Mouse (Mus musculus): ENCODE data around the gene Fbxl15. TPM values are rescaled to one million over a fixed set of nuclear protein-coding genes. Genes with fewer than 3 reads are reported as not detected.

Gene Fbxl15
- 20.0 and 25.5 TPM in 2 replicates for polyA plus RNA-seq (2014; fragmentation: Nextera tagmentation; extraction: Ambion mirVana)

DNA sequence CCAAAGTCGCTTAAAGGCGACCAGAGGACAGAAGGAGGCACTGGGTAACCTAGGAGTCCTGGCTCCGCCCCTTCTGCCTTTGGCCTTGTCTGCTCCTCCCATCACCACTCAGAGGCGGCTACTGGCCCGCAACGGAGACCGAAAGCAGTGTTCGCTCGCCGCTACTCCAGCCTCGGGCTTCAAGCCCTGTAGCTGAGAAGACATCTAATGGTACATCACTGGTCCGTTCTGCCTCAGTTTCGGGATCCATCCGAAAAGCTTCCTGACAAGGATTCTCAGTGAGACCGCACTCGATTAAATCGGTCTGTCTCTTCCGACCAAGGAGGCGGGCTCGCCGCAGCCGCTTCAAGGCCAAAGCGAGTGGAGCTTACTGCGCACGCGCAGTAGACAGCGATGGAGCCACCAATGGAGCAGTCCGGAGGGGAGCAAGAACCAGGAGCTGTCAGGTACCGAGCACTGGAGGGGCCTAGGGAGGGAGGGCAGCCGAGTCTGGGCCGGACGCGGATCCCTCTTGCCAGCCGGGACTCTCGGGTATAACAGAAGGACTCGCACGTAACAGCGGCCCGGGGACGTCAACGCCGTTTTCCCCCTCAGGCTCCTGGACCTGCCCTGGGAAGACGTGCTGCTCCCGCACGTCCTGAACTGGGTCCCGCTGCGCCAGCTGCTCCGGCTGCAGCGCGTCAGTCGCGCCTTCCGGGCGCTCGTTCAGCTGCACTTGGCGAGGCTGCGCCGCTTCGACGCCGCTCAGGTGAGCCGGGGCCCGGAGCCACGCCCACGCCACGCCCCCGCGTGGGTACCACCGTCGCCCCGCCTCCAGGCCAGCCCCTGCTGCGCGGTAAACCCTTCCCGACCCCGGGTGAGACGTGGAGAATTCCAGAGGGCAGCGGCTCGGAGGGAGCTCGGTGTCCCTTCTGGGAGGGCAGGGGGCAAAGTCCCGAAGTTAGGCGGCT is at the start of gene Fbxl15:
Fbxl15 (plus strand) TSS at position 104 of the 950 bp plus-strand sequence.
- ATAC-seq (ENCODE audit: low FRiP score): peak; percentile 86
- Histone ChIP-seq H3K4me1 (ENCODE audit: control insufficient read depth, insufficient read depth, low read length) (peaks cover 33% of the 10 kb centered on the region), H3K4me2 (peak within 1 kb of the TSS; percentile 100), H3K27me3 (ENCODE audit: control insufficient read depth, insufficient read depth, low read length) (peaks cover 15% of the 10 kb centered on the region), H3K4me3 (ENCODE audit: low read depth, low read length) (peak within 1 kb of the TSS; percentile 65), H3K36me3 (ENCODE audit: control insufficient read depth, insufficient read depth, low read length) (no peaks in the 10 kb centered on the region), H3K27ac (ENCODE audit: low read depth, low read length) (peak within 1 kb of the TSS; percentile 89), H3K9me3 (ENCODE audit: control insufficient read depth, low read length) (no peaks in the 10 kb centered on the region), H3K9ac (ENCODE audit: low read length) (peak within 1 kb of the TSS; percentile 80)
- DNase-seq (ENCODE audit: low spot score, missing footprints): peak; percentile 99
- WGBS: under 1% methylated on average over 80 of the region's 81 CpGs

DNA sequence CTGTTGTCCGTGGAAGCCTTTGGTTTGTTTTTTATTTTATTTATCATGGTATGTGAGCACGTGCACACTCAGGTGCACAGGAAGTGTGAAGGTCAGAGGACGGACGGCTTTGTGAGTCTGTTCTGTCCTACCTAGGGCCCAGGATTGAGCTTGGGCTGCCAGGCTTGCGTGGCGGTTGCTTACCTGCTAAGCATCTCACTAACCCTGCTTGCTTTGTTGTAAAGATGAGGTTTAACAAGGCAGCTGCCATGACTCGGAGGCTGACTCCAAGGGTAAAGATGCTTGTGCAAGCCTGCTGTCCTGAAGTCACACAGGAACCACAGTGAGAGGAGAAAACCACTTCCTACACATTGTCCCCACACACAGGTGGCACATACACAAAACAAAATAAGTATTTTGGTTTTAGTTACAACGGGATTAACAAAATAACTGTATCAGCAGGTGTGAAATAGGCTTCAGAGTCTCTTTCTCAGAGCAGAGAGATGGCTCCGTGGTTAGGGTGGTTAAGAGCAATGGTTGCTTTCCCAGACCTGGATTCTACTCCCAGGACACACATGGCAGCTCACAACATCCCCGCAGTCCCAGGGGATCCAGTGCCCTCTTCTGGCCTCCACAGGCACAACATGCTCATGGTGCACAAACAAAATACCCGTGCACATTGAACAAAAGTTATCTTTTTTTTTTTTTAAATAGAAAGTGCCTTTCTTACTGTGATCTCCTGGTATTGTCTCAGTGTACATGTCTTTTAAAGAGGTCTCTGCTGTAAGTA is 45.7 kb upstream of the Fbxl15 start:
- DNase-seq (ENCODE audit: low spot score, missing footprints) (no peak), ATAC-seq (ENCODE audit: low FRiP score) (no peak)
- no peak overlapping the region for H3K4me2 ChIP-seq
- H3K4me3 ChIP-seq (ENCODE audit: low read depth, low read length): no peak overlapping the region
- peaks cover 24% of the 10 kb centered on the region for H3K36me3 ChIP-seq (ENCODE audit: control insufficient read depth, insufficient read depth, low read length)
- no peaks in the 10 kb centered on the region for H3K27me3 ChIP-seq (ENCODE audit: control insufficient read depth, insufficient read depth, low read length)
- no peak overlapping the region for H3K27ac ChIP-seq (ENCODE audit: low read depth, low read length)
- no peak overlapping the region for H3K9ac ChIP-seq (ENCODE audit: low read length)
- H3K4me1 ChIP-seq (ENCODE audit: control insufficient read depth, insufficient read depth, low read length): no peaks in the 10 kb centered on the region
- WGBS: 93% methylated on average over 11 of the region's 11 CpGs
- no peaks in the 10 kb centered on the region for H3K9me3 ChIP-seq (ENCODE audit: control insufficient read depth, low read length)

DNA sequence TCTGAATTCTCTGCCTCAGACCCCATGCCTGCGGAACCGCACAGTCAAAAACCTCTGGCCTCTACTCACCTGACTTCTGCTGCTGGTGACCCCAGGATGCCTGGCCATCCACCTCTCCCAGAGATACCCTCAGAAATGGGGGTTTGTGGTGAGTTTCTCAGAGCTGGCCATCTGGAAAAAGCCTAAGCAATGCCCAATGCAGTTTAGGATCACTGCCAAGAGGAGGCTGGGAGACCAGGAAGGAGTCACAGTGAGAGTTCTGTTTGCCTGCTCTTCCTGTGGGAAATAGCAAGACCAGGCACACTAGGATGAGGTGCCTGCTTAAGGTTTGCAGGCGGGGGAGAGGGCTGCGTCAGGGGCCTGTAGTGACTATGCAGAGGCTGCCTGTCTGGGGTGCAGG is 43.3 kb upstream of the Fbxl15 start:
- H3K4me3 ChIP-seq (ENCODE audit: low read depth, low read length): no peak overlapping the region
- H3K27me3 ChIP-seq (ENCODE audit: control insufficient read depth, insufficient read depth, low read length): no peaks in the 10 kb centered on the region
- no peak overlapping the region for H3K27ac ChIP-seq (ENCODE audit: low read depth, low read length)
- H3K36me3 ChIP-seq (ENCODE audit: control insufficient read depth, insufficient read depth, low read length): peaks cover 19% of the 10 kb centered on the region
- DNase-seq (ENCODE audit: low spot score, missing footprints) (no peak), ATAC-seq (ENCODE audit: low FRiP score) (no peak)
- H3K9ac ChIP-seq (ENCODE audit: low read length): no peak overlapping the region
- no peaks in the 10 kb centered on the region for H3K4me1 ChIP-seq (ENCODE audit: control insufficient read depth, insufficient read depth, low read length)
- no peaks in the 10 kb centered on the region for H3K9me3 ChIP-seq (ENCODE audit: control insufficient read depth, low read length)
- 94% methylated on average over 4 of the region's 4 CpGs for WGBS
- H3K4me2 ChIP-seq: no peak overlapping the region

DNA sequence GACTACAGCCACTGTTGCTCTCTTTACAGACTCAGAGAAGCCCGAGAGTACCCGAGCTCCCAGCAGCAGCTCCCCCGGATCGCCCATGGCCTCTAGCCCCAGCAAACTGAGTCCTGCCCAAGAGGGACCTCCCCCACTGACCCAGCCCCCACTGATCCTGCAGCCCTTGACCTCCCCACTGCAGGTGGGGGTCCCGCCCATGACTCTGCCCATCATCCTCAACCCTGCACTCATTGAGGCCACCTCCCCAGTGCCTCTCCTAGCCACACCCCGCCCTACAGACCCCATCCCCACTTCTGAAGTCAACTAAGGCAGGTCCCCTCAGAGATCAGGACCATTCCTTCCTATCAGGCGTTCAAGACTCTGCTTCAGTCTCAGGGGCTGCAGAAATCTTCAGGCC is 42.4 kb upstream of the Fbxl15 start:
- WGBS: 88% methylated on average over 7 of the region's 7 CpGs
- no peak overlapping the region for H3K4me2 ChIP-seq

DNA sequence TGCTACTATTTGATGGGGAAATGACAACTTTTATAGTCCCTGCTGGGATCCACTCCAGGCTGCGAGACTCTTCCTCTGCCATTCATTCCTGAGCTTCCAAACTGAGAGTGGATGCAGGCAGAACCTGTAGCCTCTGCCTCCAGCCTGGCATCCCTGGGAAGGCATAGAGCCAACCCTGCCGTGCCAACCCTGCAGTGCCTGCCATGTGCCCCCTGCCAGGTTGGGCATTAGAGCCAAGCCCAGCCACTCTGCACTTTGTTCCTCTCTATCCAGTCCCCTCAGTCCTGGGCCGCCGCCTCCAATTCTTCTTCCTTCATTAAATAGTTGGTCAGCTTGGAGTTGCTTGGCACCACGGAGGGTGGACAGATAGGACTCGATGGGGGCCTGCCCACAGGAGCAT is 41.9 kb upstream of the Fbxl15 start:
- Histone ChIP-seq H3K9ac (ENCODE audit: low read length) (no peak overlapping the region), H3K27ac (ENCODE audit: low read depth, low read length) (no peak overlapping the region), H3K4me2 (no peak overlapping the region), H3K4me3 (ENCODE audit: low read depth, low read length) (no peak overlapping the region), H3K36me3 (ENCODE audit: control insufficient read depth, insufficient read depth, low read length) (peaks cover 19% of the 10 kb centered on the region), H3K9me3 (ENCODE audit: control insufficient read depth, low read length) (no peaks in the 10 kb centered on the region), H3K27me3 (ENCODE audit: control insufficient read depth, insufficient read depth, low read length) (no peaks in the 10 kb centered on the region), H3K4me1 (ENCODE audit: control insufficient read depth, insufficient read depth, low read length) (no peaks in the 10 kb centered on the region)
- WGBS: 96% methylated on average over 6 of the region's 6 CpGs
- DNase-seq (ENCODE audit: low spot score, missing footprints): no peak
- ATAC-seq (ENCODE audit: low FRiP score): no peak

More for the DNA sequence above, 42.4 kb upstream of the Fbxl15 start:
- ATAC-seq (ENCODE audit: low FRiP score): no peak
- Histone ChIP-seq H3K9ac (ENCODE audit: low read length) (no peak overlapping the region), H3K27ac (ENCODE audit: low read depth, low read length) (no peak overlapping the region), H3K27me3 (ENCODE audit: control insufficient read depth, insufficient read depth, low read length) (no peaks in the 10 kb centered on the region), H3K4me1 (ENCODE audit: control insufficient read depth, insufficient read depth, low read length) (no peaks in the 10 kb centered on the region), H3K9me3 (ENCODE audit: control insufficient read depth, low read length) (no peaks in the 10 kb centered on the region), H3K4me3 (ENCODE audit: low read depth, low read length) (no peak overlapping the region), H3K36me3 (ENCODE audit: control insufficient read depth, insufficient read depth, low read length) (peaks cover 19% of the 10 kb centered on the region)
- DNase-seq (ENCODE audit: low spot score, missing footprints): no peak

DNA sequence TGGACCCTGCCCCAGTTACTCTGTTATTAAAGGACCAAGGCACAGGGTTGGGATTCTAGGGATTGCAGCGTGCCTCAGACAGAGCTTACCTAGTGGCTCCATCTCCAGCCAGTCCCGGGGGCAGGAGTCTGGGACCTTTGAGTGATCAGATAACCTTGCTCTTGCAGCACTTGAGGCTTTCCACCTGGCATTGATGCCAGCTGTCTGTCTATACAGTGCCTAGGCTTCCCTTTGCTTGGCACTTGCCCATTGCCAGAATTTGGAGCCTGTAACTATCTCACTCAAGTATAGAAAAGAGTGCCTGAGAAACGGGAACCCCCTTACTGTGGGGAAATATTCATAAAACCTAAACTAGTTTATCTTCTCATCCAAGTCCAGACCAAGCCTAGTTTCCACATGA is 41.1 kb upstream of the Fbxl15 start:
- Histone ChIP-seq H3K9me3 (ENCODE audit: control insufficient read depth, low read length) (no peaks in the 10 kb centered on the region), H3K36me3 (ENCODE audit: control insufficient read depth, insufficient read depth, low read length) (peaks cover 19% of the 10 kb centered on the region), H3K4me1 (ENCODE audit: control insufficient read depth, insufficient read depth, low read length) (no peaks in the 10 kb centered on the region), H3K27me3 (ENCODE audit: control insufficient read depth, insufficient read depth, low read length) (no peaks in the 10 kb centered on the region), H3K4me3 (ENCODE audit: low read depth, low read length) (no peak overlapping the region), H3K4me2 (no peak overlapping the region), H3K27ac (ENCODE audit: low read depth, low read length) (no peak overlapping the region), H3K9ac (ENCODE audit: low read length) (no peak overlapping the region)
- no peak for ATAC-seq (ENCODE audit: low FRiP score)
- DNase-seq (ENCODE audit: low spot score, missing footprints): no peak
- WGBS: 87% methylated on average over 3 of the region's 3 CpGs

DNA sequence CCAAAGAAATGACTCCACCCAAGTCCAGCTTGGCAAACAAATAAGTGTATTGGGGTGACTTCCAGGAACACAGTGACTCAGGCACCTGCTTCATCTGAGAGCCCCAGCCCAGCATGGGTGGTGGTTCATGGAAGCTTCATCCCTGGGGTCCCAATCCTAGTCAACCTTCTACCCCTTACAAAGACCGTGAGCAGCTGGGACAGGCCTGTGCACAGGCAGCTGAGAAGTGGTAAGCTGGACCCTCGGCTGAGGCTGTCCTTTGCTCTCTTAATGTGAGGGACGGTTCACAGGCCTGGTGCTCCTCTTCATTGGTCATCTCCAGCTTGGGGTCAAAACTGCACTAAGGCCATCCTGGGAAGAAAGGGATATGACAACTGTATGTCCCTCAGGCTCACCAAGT is 40.4 kb upstream of the Fbxl15 start:
- H3K4me3 ChIP-seq (ENCODE audit: low read depth, low read length): no peak overlapping the region
- H3K4me2 ChIP-seq: no peak overlapping the region
- 81% methylated on average over 3 of the region's 3 CpGs for WGBS
- no peaks in the 10 kb centered on the region for H3K27me3 ChIP-seq (ENCODE audit: control insufficient read depth, insufficient read depth, low read length)
- ATAC-seq (ENCODE audit: low FRiP score) (no peak), DNase-seq (ENCODE audit: low spot score, missing footprints) (no peak)
- H3K4me1 ChIP-seq (ENCODE audit: control insufficient read depth, insufficient read depth, low read length): no peaks in the 10 kb centered on the region
- H3K27ac ChIP-seq (ENCODE audit: low read depth, low read length): no peak overlapping the region
- H3K9me3 ChIP-seq (ENCODE audit: control insufficient read depth, low read length): no peaks in the 10 kb centered on the region
- H3K9ac ChIP-seq (ENCODE audit: low read length): no peak overlapping the region
- H3K36me3 ChIP-seq (ENCODE audit: control insufficient read depth, insufficient read depth, low read length): peaks cover 14% of the 10 kb centered on the region

DNA sequence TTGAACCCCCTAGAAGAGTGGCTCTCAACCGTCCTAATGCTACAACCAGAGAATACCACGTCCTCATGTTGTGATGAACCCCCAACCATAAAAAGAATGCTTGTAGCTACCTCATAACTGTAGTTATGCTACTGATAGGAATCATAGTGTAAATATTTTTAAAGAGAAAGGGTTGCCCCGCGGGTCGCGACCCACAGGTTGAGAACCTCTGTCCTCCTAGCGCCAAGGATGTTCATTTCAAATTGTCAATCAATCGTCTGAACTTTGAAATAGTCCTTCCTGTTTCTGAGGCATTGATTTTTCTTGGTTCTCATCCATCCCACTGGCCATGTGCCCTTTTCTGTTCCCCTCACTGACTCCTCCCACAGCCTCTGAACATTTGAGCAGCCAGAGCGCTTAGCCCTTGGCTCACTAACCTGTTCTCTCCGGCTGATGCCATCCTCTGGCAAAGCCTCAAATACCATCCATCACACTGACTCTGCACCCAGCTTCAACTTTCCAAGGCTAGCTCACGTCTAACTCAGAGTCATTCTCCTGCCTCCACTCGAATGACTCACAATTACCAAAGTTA is 37.4 kb upstream of the Fbxl15 start:
- H3K9ac ChIP-seq (ENCODE audit: low read length): no peak overlapping the region

DNA sequence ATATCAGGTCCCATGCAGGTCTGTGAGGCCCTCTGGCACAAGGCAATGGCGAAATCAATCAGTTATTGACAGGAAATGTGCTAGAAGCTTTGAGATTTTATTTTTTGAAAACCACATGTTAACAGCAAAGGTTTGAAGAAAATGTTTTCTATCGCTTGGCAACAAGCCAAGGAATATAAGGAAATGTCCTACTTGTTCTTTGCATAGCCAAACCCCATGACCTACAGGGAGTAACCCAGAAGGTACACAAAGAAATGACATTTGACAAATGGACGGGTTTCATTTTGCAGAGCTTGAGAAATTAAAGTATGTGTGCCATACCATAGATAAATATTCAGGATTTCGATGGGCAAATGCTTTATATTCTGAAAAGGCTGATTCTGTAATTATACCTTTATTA is 31.0 kb upstream of the Fbxl15 start:
- Histone ChIP-seq H3K4me3 (ENCODE audit: low read depth, low read length) (no peak overlapping the region), H3K36me3 (ENCODE audit: control insufficient read depth, insufficient read depth, low read length) (no peaks in the 10 kb centered on the region), H3K4me2 (no peak overlapping the region), H3K9me3 (ENCODE audit: control insufficient read depth, low read length) (no peaks in the 10 kb centered on the region), H3K27ac (ENCODE audit: low read depth, low read length) (no peak overlapping the region), H3K9ac (ENCODE audit: low read length) (no peak overlapping the region), H3K27me3 (ENCODE audit: control insufficient read depth, insufficient read depth, low read length) (no peaks in the 10 kb centered on the region), H3K4me1 (ENCODE audit: control insufficient read depth, insufficient read depth, low read length) (no peaks in the 10 kb centered on the region)
- DNase-seq (ENCODE audit: low spot score, missing footprints): no peak
- WGBS: 71% methylated on average over 4 of the region's 4 CpGs
- no peak for ATAC-seq (ENCODE audit: low FRiP score)

More for the DNA sequence above, 37.4 kb upstream of the Fbxl15 start:
- H3K36me3 ChIP-seq (ENCODE audit: control insufficient read depth, insufficient read depth, low read length): peaks cover 4% of the 10 kb centered on the region
- no peaks in the 10 kb centered on the region for H3K9me3 ChIP-seq (ENCODE audit: control insufficient read depth, low read length)
- WGBS: 74% methylated on average over 12 of the region's 12 CpGs
- H3K4me1 ChIP-seq (ENCODE audit: control insufficient read depth, insufficient read depth, low read length): no peaks in the 10 kb centered on the region
- H3K27ac ChIP-seq (ENCODE audit: low read depth, low read length): no peak overlapping the region
- ATAC-seq (ENCODE audit: low FRiP score): no peak
- H3K4me2 ChIP-seq: no peak overlapping the region
- DNase-seq (ENCODE audit: low spot score, missing footprints): no peak
- H3K27me3 ChIP-seq (ENCODE audit: control insufficient read depth, insufficient read depth, low read length): no peaks in the 10 kb centered on the region
- no peak overlapping the region for H3K4me3 ChIP-seq (ENCODE audit: low read depth, low read length)

Measured in midbrain, embryonic 11.5 days (tissue).